Mouse (Mus musculus) spleen, adult 2 months (tissue): ENCODE measurements around the gene Ctdspl. TPM values are rescaled to one million over a fixed set of nuclear protein-coding genes. Genes with fewer than 3 reads are reported as not detected.

Experiments
- DNase-seq, 2 experiments: peaks; one replicate each; pipeline versions ENCODE4 v3.0.0 to v3.0.0-alpha.2; 2012 to 2021; ENCODE audit warnings: low spot score in 2 of 2, low read depth in 1 of 2
- H3K27ac ChIP-seq: fragments of 200-500 bp; 2 replicates; pipeline ENCODE4 v1.5.1; 2012; ENCODE audit warnings: low read length, inconsistent platforms; ENCODE audit not compliant: insufficient read depth
- H3K27me3 ChIP-seq: fragments of 200-500 bp; 2 replicates; pipeline ENCODE4 v1.6.1; 2012; ENCODE audit warnings: mild to moderate bottlenecking, moderate library complexity, low read length, inconsistent platforms; ENCODE audit not compliant: control insufficient read depth, insufficient read depth
- H3K36me3 ChIP-seq: fragments of 200-500 bp; 2 replicates; pipeline ENCODE4 v1.6.1; 2012; ENCODE audit warnings: mild to moderate bottlenecking, low read length, inconsistent platforms; ENCODE audit not compliant: control insufficient read depth, insufficient read depth
- H3K4me1 ChIP-seq: fragments of 200-500 bp; 2 replicates; pipeline ENCODE4 v1.6.1; 2011; ENCODE audit warnings: inconsistent platforms; ENCODE audit not compliant: control insufficient read depth, insufficient read depth, insufficient read length
- H3K4me3 ChIP-seq: fragments of 200-500 bp; 2 replicates; pipeline ENCODE4 v1.5.1; 2011; ENCODE audit warnings: mild to moderate bottlenecking, inconsistent platforms; ENCODE audit not compliant: insufficient read depth, insufficient read length; ENCODE audit errors: extremely low read depth
- CTCF ChIP-seq: fragments of 200-500 bp; IDR thresholded peaks from 2 replicates; pipeline ENCODE4 v1.5.1; 2011; ENCODE audit warnings: mild to moderate bottlenecking, inconsistent platforms; ENCODE audit not compliant: insufficient read depth, insufficient read length, insufficient replicate concordance; ENCODE audit errors: extremely low read depth
- POLR2A ChIP-seq: fragments of 200-500 bp; IDR thresholded peaks from 2 replicates; pipeline ENCODE4 v1.6.1; 2011; ENCODE audit warnings: low read depth, low read length, inconsistent platforms
- WGBS: fragments of 180-500 bp; shearing (Covaris S2); methylation state at CpG from one replicate; pipeline ENCODE4 v1.1.7; 2018; 5-methylcytosine and 5-hydroxymethylcytosine counted together
- polyA plus RNA-seq: library from polyadenylated mRNA; depleted of rRNA; stranded (reverse); fragments of >200 nt; gene quantifications from 2 replicates; pipeline ENCODE4 v1.2.3, GENCODE M21; 2012

Ctdspl gene
- polyA plus RNA-seq, 1 experiment, result 6.8 TPM

DNA sequence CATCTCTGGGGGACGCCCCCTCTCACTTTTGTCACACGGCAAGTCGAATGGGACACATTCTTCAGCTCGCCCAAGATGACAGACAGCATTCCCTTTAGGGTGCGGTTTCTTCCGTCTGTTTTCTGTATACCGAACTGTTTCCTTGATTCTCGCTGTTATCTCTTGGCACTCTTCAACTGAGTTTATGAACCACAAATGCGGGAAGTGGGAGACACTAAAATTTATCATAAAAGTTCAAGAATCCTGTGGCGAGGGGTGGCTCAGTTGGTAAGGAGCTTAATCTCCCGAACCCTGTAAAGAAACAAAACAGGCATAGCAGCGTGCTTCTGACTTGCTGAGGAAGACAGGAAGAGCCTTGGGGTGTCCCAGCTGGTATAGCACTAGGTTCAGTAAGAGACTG is 18.1 kb downstream of the Ctdspl start:
- 85% methylated on average over 12 of the region's 12 CpGs for WGBS
- no peaks in the 10 kb centered on the region for H3K27me3 ChIP-seq
- H3K4me3 ChIP-seq, result no peak overlapping the region
- no peaks in the 10 kb centered on the region for H3K4me1 ChIP-seq
- H3K27ac ChIP-seq, result no peak overlapping the region
- H3K36me3 ChIP-seq, result no peaks in the 10 kb centered on the region
- TF ChIP-seq CTCF (no peak), POLR2A (no peak)
- no peak for DNase-seq

DNA sequence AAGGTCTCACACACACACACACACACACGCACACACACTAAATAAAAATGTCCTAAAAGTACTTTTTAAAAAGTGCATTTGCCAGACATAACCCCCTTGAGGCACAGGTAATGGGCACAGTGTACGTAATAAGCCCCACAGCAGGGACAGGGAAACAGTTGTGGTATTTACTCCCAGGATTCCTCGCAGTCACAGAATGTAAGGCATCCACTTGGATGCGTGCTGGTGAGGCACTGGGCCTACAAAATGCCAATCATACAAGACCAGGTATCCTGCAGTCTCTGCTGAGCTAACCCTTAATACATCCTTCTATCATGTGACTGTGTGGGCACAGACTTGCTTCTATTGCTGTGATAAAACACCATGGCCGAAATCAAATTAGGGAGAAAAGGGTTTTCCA is 22.2 kb downstream of the Ctdspl start:
- no peaks in the 10 kb centered on the region for H3K36me3 ChIP-seq
- no peaks in the 10 kb centered on the region for H3K27me3 ChIP-seq
- 92% methylated on average over 5 of the region's 5 CpGs for WGBS
- no peaks in the 10 kb centered on the region for H3K4me1 ChIP-seq
- no peak for DNase-seq
- TF ChIP-seq CTCF, result no peak
- no peak for TF ChIP-seq POLR2A
- H3K27ac ChIP-seq, result no peak overlapping the region
- H3K4me3 ChIP-seq, result no peak overlapping the region

DNA sequence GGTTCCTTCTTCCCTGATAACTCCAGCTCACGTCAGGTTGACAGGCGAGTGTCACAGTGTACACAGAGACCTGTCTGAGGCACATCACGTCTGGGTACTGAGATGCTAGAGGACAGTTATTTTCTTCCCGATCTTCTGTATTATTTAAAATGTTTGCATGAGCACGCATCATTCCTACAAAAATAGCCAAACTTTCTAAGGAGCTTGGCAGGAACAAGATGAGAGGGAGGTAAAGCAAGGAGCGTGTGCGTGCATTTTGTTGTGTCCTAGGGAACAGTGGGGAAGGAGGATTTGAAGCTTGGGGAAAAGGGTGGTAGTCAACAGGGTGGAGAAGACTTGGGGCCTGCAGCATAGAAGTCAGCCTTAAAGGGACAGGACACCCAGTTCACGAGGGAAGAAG is 22.9 kb downstream of the Ctdspl start:
- 88% methylated on average over 8 of the region's 8 CpGs for WGBS
- Histone ChIP-seq H3K27me3 (no peaks in the 10 kb centered on the region), H3K36me3 (no peaks in the 10 kb centered on the region), H3K4me1 (no peaks in the 10 kb centered on the region), H3K4me3 (no peak overlapping the region), H3K27ac (no peak overlapping the region)
- DNase-seq, result no peak
- TF ChIP-seq CTCF (no peak), POLR2A (no peak)

DNA sequence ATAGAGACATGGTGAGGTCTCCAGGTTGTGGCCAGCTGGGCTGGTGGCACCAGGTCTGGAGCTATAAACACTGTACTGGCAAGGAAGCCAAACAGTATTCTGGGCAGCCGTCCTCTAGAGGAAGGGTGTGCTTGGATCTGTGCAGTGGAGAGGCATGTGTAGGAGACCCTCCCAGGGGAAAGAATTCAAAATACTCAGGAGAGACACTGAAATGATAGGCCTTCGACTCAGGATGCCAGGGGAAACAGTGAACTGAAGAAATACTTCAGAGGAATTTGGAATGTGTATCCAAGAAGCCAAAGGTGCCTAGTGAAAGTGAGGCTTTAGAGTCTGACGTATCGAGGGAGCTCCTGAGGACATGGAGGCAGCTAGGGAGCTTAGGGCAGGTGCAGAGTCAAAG is 23.4 kb downstream of the Ctdspl start:
- Histone ChIP-seq H3K27me3 (no peaks in the 10 kb centered on the region), H3K36me3 (no peaks in the 10 kb centered on the region), H3K4me3 (no peak overlapping the region), H3K4me1 (no peaks in the 10 kb centered on the region), H3K27ac (no peak overlapping the region)
- DNase-seq, result no peak
- TF ChIP-seq POLR2A (no peak), CTCF (no peak)
- WGBS, result 88% methylated on average over 4 of the region's 4 CpGs

DNA sequence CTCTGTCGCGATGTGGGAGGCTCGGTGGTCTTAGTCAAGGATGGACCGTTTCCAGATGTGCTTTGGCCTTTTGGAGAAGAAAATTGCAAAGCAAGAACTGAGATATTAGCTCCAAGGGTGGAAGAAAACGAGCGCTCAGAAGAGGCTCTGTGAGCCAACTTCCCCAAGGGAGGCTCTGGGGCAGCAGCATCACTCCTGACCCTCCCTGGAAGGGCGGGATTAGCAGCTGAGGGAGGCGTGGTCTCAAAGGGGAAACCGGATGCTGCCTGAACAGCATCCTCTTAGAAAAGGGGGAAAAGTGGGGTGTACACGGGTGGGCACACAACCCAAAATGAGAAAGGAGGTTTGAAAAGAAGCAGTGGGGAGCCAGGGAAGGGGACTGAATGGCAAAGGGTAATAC is 23.8 kb downstream of the Ctdspl start:
- Histone ChIP-seq H3K27ac (no peak overlapping the region), H3K27me3 (no peaks in the 10 kb centered on the region), H3K4me3 (no peak overlapping the region), H3K36me3 (no peaks in the 10 kb centered on the region), H3K4me1 (no peaks in the 10 kb centered on the region)
- TF ChIP-seq POLR2A, result no peak
- no peak for TF ChIP-seq CTCF
- 72% methylated on average over 10 of the region's 10 CpGs for WGBS
- no peak for DNase-seq

DNA sequence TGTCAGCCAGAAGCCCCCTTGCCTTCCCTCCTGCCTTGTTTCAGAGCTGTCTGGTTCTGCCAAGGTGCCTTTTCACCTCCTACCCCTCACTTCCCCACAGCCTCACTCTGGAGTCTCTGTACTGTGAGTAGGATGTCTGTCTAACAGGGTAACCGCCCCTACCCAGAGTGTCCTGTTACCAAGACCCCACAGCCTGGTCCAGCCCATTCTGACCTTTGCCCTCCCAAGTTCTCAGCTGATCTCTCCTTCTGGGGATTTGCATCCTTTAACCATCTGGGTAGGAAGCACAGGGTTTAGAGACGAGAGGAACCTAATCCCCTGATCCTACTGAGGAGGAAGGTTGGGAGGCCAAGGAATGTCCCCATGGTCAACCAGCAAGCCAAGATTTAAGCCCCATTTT is 24.5 kb downstream of the Ctdspl start:
- Histone ChIP-seq H3K36me3 (no peaks in the 10 kb centered on the region), H3K4me3 (no peak overlapping the region), H3K4me1 (no peaks in the 10 kb centered on the region), H3K27ac (no peak overlapping the region), H3K27me3 (no peaks in the 10 kb centered on the region)
- TF ChIP-seq POLR2A, result no peak
- TF ChIP-seq CTCF, result no peak
- DNase-seq, result no peak
- WGBS, result 95% methylated on average over 2 of the region's 2 CpGs

DNA sequence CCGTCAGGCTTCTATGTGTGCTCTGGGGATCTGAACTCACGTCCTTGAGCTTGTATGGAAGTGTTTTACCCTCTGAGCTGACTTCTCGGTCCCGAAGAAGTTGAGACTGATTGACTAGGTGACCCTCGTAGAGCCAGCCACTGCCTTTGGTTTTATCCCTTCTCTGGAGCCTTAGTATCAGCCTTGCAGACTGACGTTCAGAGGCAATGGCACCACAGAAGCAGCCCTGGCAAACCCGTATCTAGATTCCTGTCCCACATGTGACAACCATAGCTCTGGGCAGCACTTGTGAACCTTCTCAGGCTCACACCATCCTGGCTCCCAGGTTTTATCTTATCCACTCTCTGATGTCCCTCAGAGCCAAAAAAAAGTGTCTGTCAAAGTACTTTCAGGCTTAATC is 25.1 kb downstream of the Ctdspl start:
- H3K27me3 ChIP-seq, result no peaks in the 10 kb centered on the region
- H3K27ac ChIP-seq, result no peak overlapping the region
- 97% methylated on average over 7 of the region's 7 CpGs for WGBS
- no peak for TF ChIP-seq CTCF
- no peak for TF ChIP-seq POLR2A
- no peak overlapping the region for H3K4me3 ChIP-seq
- no peaks in the 10 kb centered on the region for H3K4me1 ChIP-seq
- DNase-seq, result no peak
- no peaks in the 10 kb centered on the region for H3K36me3 ChIP-seq
